Mouse (Mus musculus): Measurements from ENCODE around the gene Atp13a3.
"Not testable (repeated sequence)": the region's sequence is repeated elsewhere in the genome, so short reads cannot be mapped to it uniquely, and the experiment has no call there.

DNA sequence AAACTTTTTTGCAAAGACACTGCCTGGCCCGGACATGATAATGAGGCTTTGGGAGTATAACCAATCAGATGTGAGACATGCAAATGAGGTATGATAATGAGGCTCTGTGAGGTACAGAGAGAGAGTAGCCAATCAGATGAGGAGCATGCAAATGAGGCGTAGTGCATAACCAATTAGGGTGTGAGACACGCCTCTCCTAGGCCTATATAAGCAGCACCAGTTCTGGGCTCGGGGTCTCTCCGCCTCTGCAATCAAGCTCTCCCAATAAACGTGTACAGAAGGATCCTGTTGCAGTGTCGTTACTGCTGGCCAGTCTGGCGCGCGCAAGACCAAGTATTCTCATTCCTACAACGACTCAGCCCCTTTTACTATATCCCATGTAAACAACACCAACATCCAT, 52.3 kb downstream of the Atp13a3 start:
- not testable (repeated sequence) for TF ChIP-seq CTCF (conservative IDR thresholded peaks at IDR 0.05; ENCODE audit: insufficient read depth, insufficient read length, low read depth, low read length); POLR2A (IDR thresholded peaks at IDR 0.05; ENCODE audit: low read depth, low read length)

Data from kidney, adult 2 months (tissue).